ENCODE assay signal across 8 mouse cellular contexts in genomic region chr3:58122456-58123359, GRCm38 (mm10).
A peak's percentile ranks its signal among the peaks of the same experiment; 100 is the strongest.
DNase-seq lines count a peak whose midpoint lies in the region; ATAC-seq and TF ChIP-seq lines count a peak whose summit lies in the region.

No protein-coding gene starts in this region.

- no peaks in the 10 kb centered on the region for H3K9me3 ChIP-seq in embryonic facial prominence, embryonic 15.5 days (replicated peaks)
- H3K9me3 ChIP-seq in heart, embryonic 12.5 days (replicated peaks) = no peaks in the 10 kb centered on the region
- no peaks in the 10 kb centered on the region for H3K9me3 ChIP-seq in kidney, embryonic 16.5 days (ENCODE audit: low read length)
- no peaks in the 10 kb centered on the region for H3K9me3 ChIP-seq in liver, embryonic 11.5 days (ENCODE audit: control insufficient read depth, low read length)
- no peaks in the 10 kb centered on the region for H3K9me3 ChIP-seq in stomach, embryonic 16.5 days (replicated peaks; ENCODE audit: control insufficient read depth, low read length)

- H3K27ac ChIP-seq in bone marrow, adult 2 months (ENCODE audit: control insufficient read depth, insufficient read depth, low read depth, low read length, poor library complexity) = no peak overlapping the region
- no peak overlapping the region for H3K27ac ChIP-seq in embryonic facial prominence, embryonic 15.5 days (replicated peaks)
- H3K27ac ChIP-seq in heart, embryonic 12.5 days (ENCODE audit: poor library complexity, severe bottlenecking) = no peak overlapping the region
- no peak overlapping the region for H3K27ac ChIP-seq in kidney, embryonic 16.5 days (ENCODE audit: low read length)
- H3K27ac ChIP-seq in liver, embryonic 11.5 days (ENCODE audit: low read depth, low read length) = no peak overlapping the region
- no peak overlapping the region for H3K27ac ChIP-seq in stomach, embryonic 16.5 days (ENCODE audit: low read length)

- no peak for TF ChIP-seq POLR2A in bone marrow, adult 2 months (IDR thresholded peaks at IDR 0.05; ENCODE audit: borderline replicate concordance, control insufficient read depth, low read depth, low read length)

- peak; percentile 86 for DNase-seq in A20 (ENCODE audit: low read depth, low spot score)
- DNase-seq in liver, embryonic 11.5 days (ENCODE audit: low spot score) = peak; percentile 60
- DNase-seq in neural tube, embryonic 10.5 days (ENCODE audit: extremely low spot score, low spot score) = peak; percentile 79

- H3K4me1 ChIP-seq in bone marrow, adult 2 months (ENCODE audit: control insufficient read depth, insufficient read depth, low read length) = no peaks in the 10 kb centered on the region
- H3K4me1 ChIP-seq in embryonic facial prominence, embryonic 15.5 days = 0 out of 2 replicates have a peak, but pooled peaks cover 5% of the 10 kb centered on the region
- H3K4me1 ChIP-seq in heart, embryonic 12.5 days (replicated peaks) = no peaks in the 10 kb centered on the region; the same call in 1 of the 2 replicates
- peaks cover 3% of the 10 kb centered on the region; the same call in 1 of the 2 replicates for H3K4me1 ChIP-seq in kidney, embryonic 16.5 days (ENCODE audit: insufficient read depth, low read length)
- no peaks in the 10 kb centered on the region for H3K4me1 ChIP-seq in liver, embryonic 11.5 days (replicated peaks; ENCODE audit: control insufficient read depth, insufficient read depth, low read length)
- H3K4me1 ChIP-seq in stomach, embryonic 16.5 days (ENCODE audit: control insufficient read depth, insufficient read depth, low read length) = no peaks in the 10 kb centered on the region

- 39% methylated on average over 19 of the region's 19 CpGs for WGBS in bone marrow, adult 2 months
- WGBS in embryonic facial prominence, embryonic 15.5 days = 45% methylated on average over 19 of the region's 19 CpGs
- WGBS in heart, embryonic 12.5 days = 45% methylated on average over 19 of the region's 19 CpGs
- WGBS in kidney, embryonic 16.5 days = 43% methylated on average over 19 of the region's 19 CpGs
- WGBS in liver, embryonic 11.5 days = 45% methylated on average over 19 of the region's 19 CpGs
- 41% methylated on average over 19 of the region's 19 CpGs for WGBS in stomach, embryonic 16.5 days

- H3K27me3 ChIP-seq in embryonic facial prominence, embryonic 15.5 days = no peaks in the 10 kb centered on the region
- no peaks in the 10 kb centered on the region for H3K27me3 ChIP-seq in heart, embryonic 12.5 days (replicated peaks)
- H3K27me3 ChIP-seq in kidney, embryonic 16.5 days (ENCODE audit: insufficient read depth, low read length) = no peaks in the 10 kb centered on the region
- no peaks in the 10 kb centered on the region for H3K27me3 ChIP-seq in liver, embryonic 11.5 days (replicated peaks; ENCODE audit: control insufficient read depth, insufficient read depth, low read length)
- H3K27me3 ChIP-seq in stomach, embryonic 16.5 days (ENCODE audit: control insufficient read depth, insufficient read depth, low read length) = no peaks in the 10 kb centered on the region

- no peak overlapping the region for H3K4me3 ChIP-seq in bone marrow, adult 2 months (replicated peaks; ENCODE audit: control insufficient read depth, low read depth, low read length)
- H3K4me3 ChIP-seq in embryonic facial prominence, embryonic 15.5 days (replicated peaks) = no peak overlapping the region
- no peak overlapping the region for H3K4me3 ChIP-seq in heart, embryonic 12.5 days
- no peak overlapping the region for H3K4me3 ChIP-seq in kidney, embryonic 16.5 days (ENCODE audit: low read length)
- H3K4me3 ChIP-seq in liver, embryonic 11.5 days (ENCODE audit: low read depth, low read length) = no peak overlapping the region
- no peak overlapping the region for H3K4me3 ChIP-seq in stomach, embryonic 16.5 days (replicated peaks; ENCODE audit: low read length)

- peak overlapping the region; percentile 27; the same call in 1 of the 2 replicates for H3K4me2 ChIP-seq in embryonic facial prominence, embryonic 15.5 days (replicated peaks)
- no peak overlapping the region for H3K4me2 ChIP-seq in heart, embryonic 12.5 days
- H3K4me2 ChIP-seq in kidney, embryonic 16.5 days (replicated peaks; ENCODE audit: low read depth, low read length) = no peak overlapping the region
- H3K4me2 ChIP-seq in liver, embryonic 11.5 days = no peak overlapping the region
- H3K4me2 ChIP-seq in stomach, embryonic 16.5 days (ENCODE audit: low read depth, low read length) = peak overlapping the region; percentile 19; the same call in 1 of the 2 replicates

- H3K9ac ChIP-seq in embryonic facial prominence, embryonic 15.5 days = no peak overlapping the region
- no peak overlapping the region for H3K9ac ChIP-seq in heart, embryonic 12.5 days
- no peak overlapping the region for H3K9ac ChIP-seq in kidney, embryonic 16.5 days (replicated peaks; ENCODE audit: low read length)
- no peak overlapping the region for H3K9ac ChIP-seq in liver, embryonic 11.5 days (ENCODE audit: low read depth, low read length)
- H3K9ac ChIP-seq in stomach, embryonic 16.5 days (ENCODE audit: low read length) = no peak overlapping the region

- TF ChIP-seq CTCF in bone marrow, adult 2 months (IDR thresholded peaks at IDR 0.05; ENCODE audit: control insufficient read depth, insufficient read depth, low read length) = peak; percentile 85

- no peaks in the 10 kb centered on the region for H3K36me3 ChIP-seq in embryonic facial prominence, embryonic 15.5 days
- no peaks in the 10 kb centered on the region for H3K36me3 ChIP-seq in heart, embryonic 12.5 days
- no peaks in the 10 kb centered on the region for H3K36me3 ChIP-seq in kidney, embryonic 16.5 days (ENCODE audit: insufficient read depth, low read length)
- no peaks in the 10 kb centered on the region for H3K36me3 ChIP-seq in liver, embryonic 11.5 days (ENCODE audit: control insufficient read depth, insufficient read depth, low read length)
- no peaks in the 10 kb centered on the region for H3K36me3 ChIP-seq in stomach, embryonic 16.5 days (ENCODE audit: control insufficient read depth, insufficient read depth, low read length)

- ATAC-seq in embryonic facial prominence, embryonic 15.5 days (ENCODE audit: insufficient number of reproducible peaks, low FRiP score, low TSS enrichment, low read depth) = 0 out of 2 replicates have a peak, but pooled peaks have one; percentile 65
- ATAC-seq in heart, embryonic 12.5 days (ENCODE audit: insufficient number of reproducible peaks, low FRiP score) = peak; percentile 71
- ATAC-seq in kidney, embryonic 16.5 days (ENCODE audit: low FRiP score, low TSS enrichment) = peak; percentile 89
- ATAC-seq in liver, embryonic 11.5 days (replicated peaks; ENCODE audit: low FRiP score) = 0 out of 2 replicates have a peak, but pooled peaks have one; percentile 53
- peak; percentile 58; the same call in 1 of the 2 replicates for ATAC-seq in stomach, embryonic 16.5 days (ENCODE audit: insufficient read depth, low FRiP score)

Comparison
In these comparisons a context has a peak if more than half of its experiments do, and no peak if none do; other contexts are left out.
1. H3K4me2 ChIP-seq: peak in embryonic facial prominence, embryonic 15.5 days (single experiment) and stomach, embryonic 16.5 days (single experiment); none in heart, embryonic 12.5 days (single experiment), kidney, embryonic 16.5 days (single experiment) and liver, embryonic 11.5 days (single experiment).
2. Peak in every context shown above with its lines, with median percentiles within 50 percentile points of each other: DNase-seq and ATAC-seq.